Mouse (Mus musculus) frontal cortex, postnatal 25 days (tissue): ENCODE data around the gene Gm49368.
"Not testable (repeated sequence)": the region's sequence is repeated elsewhere in the genome, so short reads cannot be mapped to it uniquely, and the experiment has no call there.

Experiments used
- DNase-seq, 2 experiments: peaks; one replicate each; pipeline ENCODE4 v3.0.0; 2022; ENCODE audit warnings: low spot score in 2 of 2

The Gm49368 gene

DNA sequence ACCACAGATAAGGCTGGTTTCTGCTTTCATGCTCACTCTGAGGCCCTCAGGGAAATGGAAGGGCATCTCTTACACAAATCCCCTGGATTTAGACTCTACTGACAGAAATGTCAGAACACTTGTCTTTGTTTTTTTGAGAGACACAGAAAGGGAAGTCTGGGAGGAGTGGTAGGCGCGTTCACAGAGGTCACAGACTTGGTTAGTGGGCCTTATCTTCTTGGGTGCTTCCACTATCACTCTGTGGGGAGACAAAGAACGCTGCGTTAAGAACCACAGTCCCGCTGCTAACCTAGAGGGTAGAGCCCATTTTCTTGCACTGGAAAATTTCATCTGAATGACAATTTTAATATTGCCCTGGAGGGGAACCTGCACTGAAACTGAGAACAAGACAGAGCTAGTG is 69.7 kb downstream of the Gm49368 start:
- DNase-seq = no peak

DNA sequence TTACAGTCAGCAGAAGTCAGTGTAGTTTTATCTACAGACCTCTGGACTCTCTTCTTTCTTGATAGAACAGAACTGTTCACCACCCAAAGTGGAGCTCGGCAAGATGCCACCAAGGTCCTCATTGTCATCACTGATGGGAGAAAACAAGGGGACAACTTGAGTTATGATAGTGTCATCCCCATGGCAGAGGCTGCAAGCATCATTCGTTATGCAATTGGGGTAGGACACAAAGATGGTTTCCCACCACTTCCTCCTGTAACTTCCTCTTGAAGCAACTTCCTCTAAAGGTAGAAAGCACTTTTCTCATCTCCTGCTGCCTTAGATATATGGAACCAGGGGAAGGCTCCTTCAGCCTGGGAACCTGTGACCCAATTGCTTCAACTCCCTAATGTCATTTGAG is 71.1 kb downstream of the Gm49368 start:
- no peak for DNase-seq

GRCm38 (mm10) chr7:128136927-128137326 is 74.4 kb downstream of the Gm49368 start:
- DNase-seq = no peak

GRCm38 (mm10) chr7:128139611-128140010 is 77.1 kb downstream of the Gm49368 start:
- DNase-seq = no peak

- no peak for DNase-seq
Measured at GRCm38 (mm10) chr7:128150970-128151369, 88.5 kb downstream of the Gm49368 start.

DNA sequence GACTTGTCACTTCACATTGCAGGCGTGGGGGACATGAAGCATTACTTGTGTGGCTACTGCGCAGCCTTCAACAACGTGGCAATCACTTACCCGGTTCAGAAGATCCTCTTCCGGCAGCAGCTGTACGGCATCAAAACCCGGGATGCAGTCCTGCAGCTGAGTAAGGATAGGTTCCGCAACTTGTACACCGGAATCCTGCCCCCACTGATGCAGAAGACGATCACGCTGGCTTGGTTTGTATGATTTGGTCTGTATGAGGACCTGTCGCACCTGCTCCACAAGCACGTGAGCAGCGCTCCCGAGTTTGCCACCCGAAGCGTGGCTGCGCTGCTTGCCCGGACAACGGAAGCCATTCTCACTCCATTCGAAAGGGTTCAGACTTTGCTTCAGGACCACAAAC is 91.6 kb downstream of the Gm49368 start, which contains the start of gene Itgad:
TSS of gene Itgad (plus strand) at position 301 of the 400 bp plus-strand sequence.
- no peak for DNase-seq

DNA sequence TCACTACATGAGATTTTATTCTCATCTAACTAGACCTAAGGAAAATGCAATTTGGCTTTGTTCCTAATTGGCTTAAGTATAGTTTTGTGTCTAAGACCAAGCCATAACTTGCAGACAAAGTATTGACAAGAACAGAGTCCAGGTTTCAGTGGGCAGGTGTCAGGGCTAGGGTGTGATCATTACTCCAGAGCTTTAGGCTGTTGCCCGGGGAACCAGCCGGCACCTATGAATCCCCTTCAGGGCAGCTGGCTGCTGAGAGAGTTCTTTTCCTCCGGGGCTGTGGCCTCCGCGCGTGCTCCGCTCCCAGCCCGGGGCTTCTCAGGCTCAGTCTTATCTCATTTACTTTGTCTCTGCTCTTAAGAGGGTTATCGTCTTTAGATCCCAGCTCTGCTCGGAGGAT is 92.4 kb downstream of the Gm49368 start:
- no peak for DNase-seq

GRCm38 (mm10) chr7:128158688-128159354 is 96.3 kb downstream of the Gm49368 start:
- DNase-seq = not testable (repeated sequence)

- DNase-seq = no peak
Measured at GRCm38 (mm10) chr7:128164001-128164400, 101.5 kb downstream of the Gm49368 start.

GRCm38 (mm10) chr7:128166391-128166790 is 103.9 kb downstream of the Gm49368 start:
- no peak for DNase-seq

GRCm38 (mm10) chr7:128169996-128170395 is 107.5 kb downstream of the Gm49368 start:
- no peak for DNase-seq
